Mouse (Mus musculus) olfactory bulb, adult 2 months (tissue): ENCODE data around the gene Pigz. TPM values are rescaled to one million over a fixed set of nuclear protein-coding genes. Genes with fewer than 3 reads are reported as not detected.

Source experiments
- H3K27ac ChIP-seq: fragments of 200-500 bp; 2 replicates; pipeline ENCODE4 v1.5.1; 2012; ENCODE audit warnings: low read depth, low read length; ENCODE audit not compliant: insufficient read depth
- H3K4me1 ChIP-seq: fragments of 200-500 bp; 2 replicates; pipeline ENCODE4 v1.6.1; 2012; ENCODE audit warnings: low read length; ENCODE audit not compliant: control insufficient read depth, insufficient read depth
- H3K4me3 ChIP-seq: fragments of 200-500 bp; 2 replicates; pipeline ENCODE4 v1.5.1; 2012; ENCODE audit warnings: mild to moderate bottlenecking, low read depth, low read length, moderate library complexity; ENCODE audit not compliant: insufficient read depth
- CTCF ChIP-seq: fragments of 200-500 bp; IDR thresholded peaks from 2 replicates; pipeline ENCODE4 v1.5.1; 2012; ENCODE audit warnings: low read depth, mild to moderate bottlenecking, low read length, moderate library complexity; ENCODE audit not compliant: insufficient read depth
- POLR2A ChIP-seq: fragments of 200-500 bp; IDR thresholded peaks from 2 replicates; pipeline ENCODE4 v1.6.1; 2012; ENCODE audit warnings: mild to moderate bottlenecking, low read depth, low read length, moderate library complexity; ENCODE audit not compliant: insufficient read depth
- WGBS: fragments of 180-500 bp; shearing (Covaris S2); methylation state at CpG from one replicate; pipeline ENCODE4 v1.1.7; 2018; 5-methylcytosine and 5-hydroxymethylcytosine counted together
- polyA plus RNA-seq: library from polyadenylated mRNA; stranded (reverse); fragments of >200 nt; gene quantifications from 2 replicates; pipeline ENCODE4 v1.2.4, GENCODE M21; 2012; ENCODE audit warnings: low replicate concordance; ENCODE audit not compliant: missing spikeins, insufficient read depth, insufficient read length

Pigz gene
- polyA plus RNA-seq, 1 experiment = not detected

- no peak overlapping the region for H3K27ac ChIP-seq
- H3K4me1 ChIP-seq = peaks cover 18% of the 10 kb centered on the region
- TF ChIP-seq POLR2A = no peak
- no peak for TF ChIP-seq CTCF
- 70% methylated on average over 4 of the region's 4 CpGs for WGBS
- H3K4me3 ChIP-seq = no peak overlapping the region
Observed at GRCm38 (mm10) chr16:31905331-31905730, 28.3 kb upstream of the Pigz start.

DNA sequence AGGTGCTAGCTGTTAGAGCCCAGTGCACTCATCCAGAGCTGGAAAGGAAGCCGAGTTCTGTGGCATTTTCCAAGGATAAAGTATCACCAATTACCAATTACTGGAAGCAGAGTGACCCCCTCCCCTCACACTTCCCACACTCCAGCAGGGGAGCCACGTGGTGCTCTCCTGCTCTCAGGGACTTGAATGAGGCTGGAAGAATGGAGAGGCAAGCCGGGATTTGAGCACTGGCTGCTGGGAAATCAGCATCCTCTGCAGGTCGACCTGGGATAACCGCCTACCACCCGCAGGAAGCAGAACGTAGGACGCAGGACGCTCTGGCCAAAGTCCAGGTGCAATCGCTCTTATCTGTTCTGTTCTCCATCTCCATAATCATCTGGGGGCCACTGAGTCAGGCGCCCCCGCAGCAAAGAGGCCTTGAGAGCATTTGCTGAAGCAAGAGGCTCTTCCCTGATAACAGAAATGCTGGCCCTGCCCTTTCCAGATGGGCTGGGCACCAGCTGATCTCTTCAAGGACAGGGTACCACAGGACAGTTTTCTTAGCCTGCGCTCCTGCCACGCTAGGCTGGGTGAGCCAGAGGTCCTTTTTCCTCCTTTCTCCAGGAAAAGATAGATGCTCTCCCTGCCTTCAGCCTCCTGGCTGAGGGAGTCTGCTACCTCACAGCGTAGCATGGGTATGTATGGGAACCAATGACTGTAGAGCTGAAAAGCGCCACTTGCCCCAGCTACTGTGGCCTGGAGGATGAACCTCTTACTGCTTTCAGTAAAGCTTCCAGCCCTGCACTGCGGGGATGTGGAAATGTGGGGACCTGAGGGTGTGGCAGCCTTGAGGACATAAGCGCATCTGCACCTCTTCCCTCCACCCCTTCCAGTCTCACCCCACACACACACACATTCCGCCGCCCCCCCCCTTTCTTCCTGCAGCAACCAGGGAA lies 27.5 kb upstream of the Pigz start:
- Histone ChIP-seq H3K4me3 (no peak overlapping the region), H3K4me1 (peaks cover 18% of the 10 kb centered on the region), H3K27ac (peak overlapping the region; percentile 16)
- WGBS = 35% methylated on average over 20 of the region's 20 CpGs
- no peak for TF ChIP-seq CTCF
- no peak for TF ChIP-seq POLR2A

DNA sequence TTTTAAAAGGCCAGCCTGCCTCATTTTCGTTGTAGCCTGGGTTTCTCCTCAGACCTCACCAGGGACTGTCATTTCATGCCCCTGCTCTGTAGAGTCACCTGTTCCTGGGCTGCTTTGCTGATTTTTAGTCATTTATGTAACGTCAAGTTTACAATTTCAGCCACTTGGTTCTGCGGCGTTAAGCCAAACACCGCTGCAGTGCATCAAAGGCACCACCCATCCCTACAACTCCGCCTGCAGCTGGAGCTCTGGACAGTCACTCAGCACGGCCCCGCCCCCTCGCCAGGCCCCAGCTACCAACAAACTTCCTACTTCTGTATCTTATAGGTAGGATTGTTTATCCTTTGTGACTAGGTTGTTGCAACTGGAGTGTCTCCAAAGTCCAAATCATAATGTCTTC lies 26.8 kb upstream of the Pigz start:
- TF ChIP-seq POLR2A = no peak
- TF ChIP-seq CTCF = no peak
- H3K27ac ChIP-seq = peak overlapping the region; percentile 16; the same call in 1 of the 2 replicates
- H3K4me3 ChIP-seq = no peak overlapping the region
- WGBS = 27% methylated on average over 9 of the region's 9 CpGs
- H3K4me1 ChIP-seq = peaks cover 18% of the 10 kb centered on the region

- WGBS = 46% methylated on average over 11 of the region's 11 CpGs
- TF ChIP-seq POLR2A (no peak), CTCF (no peak)
- Histone ChIP-seq H3K4me1 (peaks cover 18% of the 10 kb centered on the region), H3K27ac (peak overlapping the region; percentile 24), H3K4me3 (peak overlapping the region; percentile 27; the same call in 1 of the 2 replicates)
Observed at GRCm38 (mm10) chr16:31908959-31909358, 24.7 kb upstream of the Pigz start.

DNA sequence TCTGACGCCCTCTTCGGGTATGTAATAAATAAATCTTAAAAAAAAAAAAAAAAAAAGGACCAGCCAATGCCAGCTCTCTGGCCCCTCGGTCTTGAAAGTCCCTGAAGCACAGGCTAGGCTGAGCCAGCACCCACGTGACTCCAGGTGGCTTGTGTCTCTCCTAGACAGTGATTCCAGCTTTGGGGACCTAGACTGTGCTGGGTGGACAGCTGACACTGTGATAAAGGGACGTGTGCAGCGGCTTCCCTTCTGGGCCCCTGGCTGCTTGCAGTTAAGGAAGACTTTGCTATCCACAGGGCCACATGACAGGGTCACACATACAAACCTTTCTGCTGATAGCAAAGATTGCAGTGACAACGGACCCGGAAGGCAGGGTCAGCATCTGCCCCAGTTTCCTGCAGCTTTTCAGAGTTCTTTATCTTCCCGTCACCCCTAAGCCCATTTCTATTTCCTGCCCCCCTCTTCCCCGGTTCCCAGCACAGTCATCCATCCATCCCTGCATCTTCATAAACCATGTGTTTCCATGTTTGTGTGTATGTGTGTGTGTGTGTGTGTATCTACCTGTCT lies 23.3 kb upstream of the Pigz start:
- TF ChIP-seq CTCF (no peak), POLR2A (no peak)
- peaks cover 18% of the 10 kb centered on the region for H3K4me1 ChIP-seq
- H3K27ac ChIP-seq = no peak overlapping the region
- 87% methylated on average over 10 of the region's 10 CpGs for WGBS
- no peak overlapping the region for H3K4me3 ChIP-seq

GRCm38 (mm10) chr16:31917776-31918175 lies 15.9 kb upstream of the Pigz start:
- Histone ChIP-seq H3K4me1 (peaks cover 3% of the 10 kb centered on the region), H3K27ac (no peak overlapping the region), H3K4me3 (no peak overlapping the region)
- TF ChIP-seq POLR2A (no peak), CTCF (no peak)
- 91% methylated on average over 11 of the region's 11 CpGs for WGBS

DNA sequence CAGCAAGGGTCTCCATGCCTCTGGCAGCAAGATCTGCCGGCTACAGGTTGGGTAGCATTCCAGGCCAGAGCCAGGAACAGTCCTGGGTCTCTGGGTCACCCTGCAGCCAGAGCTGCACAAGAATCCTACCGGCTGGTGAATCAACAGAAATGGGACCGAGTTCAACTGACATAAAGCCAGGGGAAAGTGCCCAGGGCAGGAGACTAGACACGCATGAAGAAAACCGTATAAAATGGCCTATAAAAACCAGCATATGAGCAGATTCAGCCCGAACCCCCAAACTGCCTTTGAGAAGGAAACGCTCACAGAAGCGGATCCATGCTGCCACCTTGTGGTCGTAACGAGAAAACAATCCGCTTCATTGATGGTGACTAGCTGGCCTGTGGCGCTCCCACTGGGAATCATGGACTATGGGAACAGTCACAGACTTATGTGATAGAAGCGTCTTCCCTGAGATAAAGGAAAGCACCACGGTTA lies 15.4 kb upstream of the Pigz start:
- H3K4me3 ChIP-seq = no peak overlapping the region
- WGBS = 4% methylated on average over 14 of the region's 14 CpGs
- H3K4me1 ChIP-seq = peaks cover 3% of the 10 kb centered on the region
- TF ChIP-seq CTCF (peak; percentile 73), POLR2A (no peak)
- no peak overlapping the region for H3K27ac ChIP-seq

DNA sequence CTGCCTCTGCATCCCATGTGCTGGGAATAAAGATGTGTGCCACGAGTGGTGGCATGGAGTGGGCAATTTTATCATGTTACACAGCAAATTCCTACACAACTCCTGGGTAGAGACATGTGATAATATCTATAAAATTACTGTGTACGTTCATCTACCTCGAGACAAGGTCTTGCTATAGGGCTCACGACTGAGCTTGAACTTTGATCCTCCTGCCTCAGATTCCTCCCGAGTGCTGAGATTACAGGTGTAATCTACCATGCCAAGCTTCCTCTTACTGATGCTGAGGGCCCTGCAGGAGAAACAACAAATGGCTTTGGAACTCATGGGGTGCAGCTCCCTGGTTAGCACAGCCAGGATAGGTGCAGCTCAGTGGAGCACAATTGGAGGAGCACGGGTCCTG lies 9.3 kb upstream of the Pigz start:
- Histone ChIP-seq H3K27ac (no peak overlapping the region), H3K4me1 (no peaks in the 10 kb centered on the region), H3K4me3 (no peak overlapping the region)
- no peak for TF ChIP-seq POLR2A
- TF ChIP-seq CTCF = no peak
- WGBS = 87% methylated on average over 6 of the region's 6 CpGs

DNA sequence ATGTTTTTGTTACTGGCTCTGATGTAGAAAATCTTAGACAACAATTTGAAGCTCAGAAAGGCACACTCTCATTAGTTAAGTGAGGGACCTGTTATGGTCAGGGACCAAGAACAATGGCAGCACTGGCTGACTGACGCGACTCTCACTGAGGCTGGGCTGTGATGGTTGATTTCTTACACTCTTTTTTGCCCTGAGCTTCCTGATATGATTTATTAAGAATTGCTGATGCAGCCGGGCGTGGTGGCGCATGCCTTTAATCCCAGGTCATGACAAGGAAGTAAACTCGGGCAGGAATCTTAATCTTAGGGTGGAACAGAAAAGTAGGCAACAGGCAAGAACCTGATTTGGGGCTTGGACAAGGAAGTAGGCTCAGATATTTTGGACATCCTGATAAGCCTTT lies 7.6 kb upstream of the Pigz start:
- Histone ChIP-seq H3K4me1 (no peaks in the 10 kb centered on the region), H3K4me3 (no peak overlapping the region), H3K27ac (no peak overlapping the region)
- TF ChIP-seq POLR2A = no peak
- TF ChIP-seq CTCF = no peak
- 90% methylated on average over 6 of the region's 6 CpGs for WGBS
